Mouse (Mus musculus): ENCODE data around the gene Ptov1. TPM values are rescaled to one million over a fixed set of nuclear protein-coding genes. Genes with fewer than 3 reads are reported as not detected.

The Ptov1 gene
- polyA plus RNA-seq (2012; rRNA removed) = 560 and 658 TPM in 2 replicates

GRCm38 (mm10) chr7:44869697-44870528 is at the start of gene Ptov1:
TSS of gene Ptov1 (minus strand) at chr7:44869788.

GRCm38 (mm10) chr7:44895593-44896434 is 26.2 kb upstream of the Ptov1 start, which contains the start of gene Fuz:
TSS of gene Fuz (plus strand) at chr7:44896079.

GRCm38 (mm10) chr7:44892276-44892921 is 22.8 kb upstream of the Ptov1 start, which contains the start of gene Med25:
TSS of gene Med25 (minus strand) at chr7:44892712.

GRCm38 (mm10) chr7:44857042-44857552 is 12.5 kb downstream of the Ptov1 start, which contains the start of gene Pnkp:
TSS of gene Pnkp (plus strand) at chr7:44857139.

GRCm38 (mm10) chr7:44848561-44849415 is 20.8 kb downstream of the Ptov1 start, which contains the start of the genes Akt1s1 and Tbc1d17:
TSS of gene Akt1s1 (plus strand) at chr7:44848991.
TSS of gene Tbc1d17 (minus strand) at chr7:44849079.

GRCm38 (mm10) chr7:44816470-44817021 is 53.0 kb downstream of the Ptov1 start, which contains the start of gene Atf5:
TSS of gene Atf5 (minus strand) at chr7:44816658.

GRCm38 (mm10) chr7:44815721-44816469 is 53.7 kb downstream of the Ptov1 start, which contains the start of the genes Nup62 and Il4i1:
TSS of gene Nup62 (plus strand) at chr7:44816088.
TSS of gene Il4i1 (plus strand) at chr7:44816387.

Other genes starting within 250 kb of the Ptov1 start
- gene Myh14, start 198.9 kb downstream of the Ptov1 start, polyA plus RNA-seq (2012; rRNA removed) = 2.2 and 2.8 TPM in 2 replicates
- gene Izumo2, start 161.0 kb downstream of the Ptov1 start, polyA plus RNA-seq (2012; rRNA removed) = not detected in 2 replicates
- 28.7 TPM in 2 replicates for gene Vrk3, start 121.4 kb downstream of the Ptov1 start, polyA plus RNA-seq (2012; rRNA removed)
- 1.2 and 1.3 TPM in 2 replicates for gene Zfp473, start 118.7 kb downstream of the Ptov1 start, polyA plus RNA-seq (2012; rRNA removed)
- gene Nup62, start 53.7 kb downstream of the Ptov1 start, polyA plus RNA-seq (2012; rRNA removed) = 60.4 and 62.0 TPM in 2 replicates
- 0.43 and 0.61 TPM in 2 replicates for gene Il4i1, start 53.4 kb downstream of the Ptov1 start, polyA plus RNA-seq (2012; rRNA removed)
- 15.3 and 17.9 TPM in 2 replicates for gene Atf5, start 53.1 kb downstream of the Ptov1 start, polyA plus RNA-seq (2012; rRNA removed)
- gene Akt1s1, start 20.8 kb downstream of the Ptov1 start, polyA plus RNA-seq (2012; rRNA removed) = 98.0 and 109 TPM in 2 replicates
- gene Tbc1d17, start 20.7 kb downstream of the Ptov1 start, polyA plus RNA-seq (2012; rRNA removed) = 104 and 109 TPM in 2 replicates
- gene Pnkp, start 12.6 kb downstream of the Ptov1 start, polyA plus RNA-seq (2012; rRNA removed) = 31.5 and 33.3 TPM in 2 replicates
- gene Med25, start 22.9 kb upstream of the Ptov1 start, polyA plus RNA-seq (2012; rRNA removed) = 135 and 146 TPM in 2 replicates
- 23.8 and 23.9 TPM in 2 replicates for gene Fuz, start 26.3 kb upstream of the Ptov1 start, polyA plus RNA-seq (2012; rRNA removed)
- 139 and 165 TPM in 2 replicates for gene Ap2a1, start 59.7 kb upstream of the Ptov1 start, polyA plus RNA-seq (2012; rRNA removed)
- gene Tsks, start 73.4 kb upstream of the Ptov1 start, polyA plus RNA-seq (2012; rRNA removed) = 0.08 and 0.10 TPM in 2 replicates
- gene Cpt1c, start 105.1 kb upstream of the Ptov1 start, polyA plus RNA-seq (2012; rRNA removed) = 96.5 and 105 TPM in 2 replicates
- 861 and 874 TPM in 2 replicates for gene Prmt1, start 116.8 kb upstream of the Ptov1 start, polyA plus RNA-seq (2012; rRNA removed)
- 89.9 and 97.5 TPM in 2 replicates for gene Irf3, start 127.9 kb upstream of the Ptov1 start, polyA plus RNA-seq (2012; rRNA removed)
- gene Bcl2l12, start 128.9 kb upstream of the Ptov1 start, polyA plus RNA-seq (2012; rRNA removed) = 8.4 and 10.7 TPM in 2 replicates
- gene Scaf1, start 146.6 kb upstream of the Ptov1 start, polyA plus RNA-seq (2012; rRNA removed) = 91.3 and 106 TPM in 2 replicates
- 20.9 and 23.6 TPM in 2 replicates for gene Rras, start 148.2 kb upstream of the Ptov1 start, polyA plus RNA-seq (2012; rRNA removed)
- gene Prr12, start 183.1 kb upstream of the Ptov1 start, polyA plus RNA-seq (2012; rRNA removed) = 9.9 and 13.2 TPM in 2 replicates
- gene Nosip, start 192.6 kb upstream of the Ptov1 start, polyA plus RNA-seq (2012; rRNA removed) = 74.9 and 77.9 TPM in 2 replicates
- gene Prrg2, start 192.9 kb upstream of the Ptov1 start, polyA plus RNA-seq (2012; rRNA removed) = 17.9 and 18.6 TPM in 2 replicates
- gene Rcn3, start 222.4 kb upstream of the Ptov1 start, polyA plus RNA-seq (2012; rRNA removed) = 34.7 and 64.0 TPM in 2 replicates
- 15.8 and 18.4 TPM in 2 replicates for gene Fcgrt, start 234.1 kb upstream of the Ptov1 start, polyA plus RNA-seq (2012; rRNA removed)